Comparison of ENCODE assay signal across 1 mouse cellular context in genomic region chr8:110941453-110941948, GRCm38 (mm10).
A peak's percentile ranks its signal among the peaks of the same experiment; 100 is the strongest.
TF ChIP-seq lines count a peak whose summit lies in the region.

No protein-coding gene starts in this region.

TF ChIP-seq in CH12.LX, 34 proteins besides CTCF, POLR2A, EP300 and RAD21 (continued from another document):
- TF ChIP-seq PAX5 (IDR thresholded peaks at IDR 0.05; ENCODE audit: low read length) (peak; percentile 39; the same call in 1 of the 2 replicates), ETS1 (conservative IDR thresholded peaks at IDR 0.05; ENCODE audit: low read depth, low read length) (peak; percentile 73), MYC (IDR thresholded peaks at IDR 0.05; ENCODE audit: low read depth, low read length) (peak; percentile 53; the same call in 1 of the 2 replicates), ZKSCAN1 (IDR thresholded peaks at IDR 0.05; ENCODE audit: borderline replicate concordance, low read depth, low read length) (no peak), SMC3 (IDR thresholded peaks at IDR 0.05; ENCODE audit: low read depth, low read length) (no peak), ELF1 (IDR thresholded peaks at IDR 0.05; ENCODE audit: low read depth, low read length) (no peak), BHLHE40 (IDR thresholded peaks at IDR 0.05; ENCODE audit: low read depth, low read length) (peak; percentile 64), NELFE (IDR thresholded peaks at IDR 0.05; ENCODE audit: low read depth, low read length) (0 out of 2 replicates have a peak, but pooled peaks have one; percentile 13), JUND (conservative IDR thresholded peaks at IDR 0.05; ENCODE audit: low read depth, low read length) (no peak), JUN (IDR thresholded peaks at IDR 0.05; ENCODE audit: insufficient read depth, low read depth, low read length) (peak; percentile 47), TCF12 (IDR thresholded peaks at IDR 0.05; ENCODE audit: low read depth, low read length) (peak; percentile 42; the same call in 1 of the 2 replicates), IRF4 (IDR thresholded peaks at IDR 0.05; ENCODE audit: low read depth, low read length) (peak; percentile 89), MEF2A (IDR thresholded peaks at IDR 0.05; ENCODE audit: borderline replicate concordance, low read depth, low read length) (peak; percentile 56; the same call in 1 of the 2 replicates), HCFC1 (IDR thresholded peaks at IDR 0.05; ENCODE audit: low read depth, low read length) (no peak), MAFK (IDR thresholded peaks at IDR 0.05; ENCODE audit: insufficient replicate concordance, low read length) (no peak), USF2 (conservative IDR thresholded peaks at IDR 0.05; ENCODE audit: low read depth, low read length) (no peak), KAT2A (IDR thresholded peaks at IDR 0.05; ENCODE audit: insufficient replicate concordance, low read length) (no peak), CHD1 (IDR thresholded peaks at IDR 0.05; ENCODE audit: low read depth, low read length) (no peak), ZNF384 (IDR thresholded peaks at IDR 0.05; ENCODE audit: low read depth, low read length) (peak; percentile 36; the same call in 1 of the 2 replicates)
